Mouse (Mus musculus) midbrain, embryonic 10.5 days (tissue): ENCODE results near the gene Gm48551. TPM values are rescaled to one million over a fixed set of nuclear protein-coding genes. Genes with fewer than 3 reads are reported as not detected.

Experiments used
- DNase-seq: peaks from one replicate; pipeline ENCODE4 v3.0.0-alpha.2; 2017; ENCODE audit warnings: low spot score
- H3K27ac ChIP-seq: fragments of 300-500 bp; sonication (generic); replicated peaks from 2 replicates; pipeline ENCODE4 v1.5.1; 2016; ENCODE audit warnings: mild to moderate bottlenecking
- H3K27me3 ChIP-seq: fragments of 300-500 bp; sonication (generic); 2 replicates; pipeline ENCODE4 v1.6.1; 2016; ENCODE audit warnings: low read depth, mild to moderate bottlenecking; ENCODE audit not compliant: poor library complexity, severe bottlenecking
- H3K36me3 ChIP-seq: fragments of 300-500 bp; sonication (generic); 2 replicates; pipeline ENCODE4 v1.6.1; 2016; ENCODE audit warnings: mild to moderate bottlenecking, moderate library complexity
- H3K4me1 ChIP-seq: fragments of 300-500 bp; sonication (generic); 2 replicates; pipeline ENCODE4 v1.6.1; 2016
- H3K4me3 ChIP-seq: fragments of 300-500 bp; sonication (generic); 2 replicates; pipeline ENCODE4 v1.5.1; 2016; ENCODE audit warnings: mild to moderate bottlenecking, moderate library complexity
- H3K9me3 ChIP-seq: fragments of 300-500 bp; sonication (generic); replicated peaks from 2 replicates; pipeline ENCODE4 v1.6.1; 2016; ENCODE audit warnings: mild to moderate bottlenecking
- WGBS: fragments of 180-500 bp; shearing (Covaris S2); methylation state at CpG from one replicate; pipeline ENCODE4 v1.1.7; 2016; 5-methylcytosine and 5-hydroxymethylcytosine counted together
- polyA plus RNA-seq: library from polyadenylated mRNA; unstranded; fragments of >200 nt; fragmentation: Nextera tagmentation; extraction: Ambion mirVana; gene quantifications from 2 replicates; pipeline ENCODE4 v1.2.1, GENCODE M21; 2016

The Gm48551 gene
- polyA plus RNA-seq = 2.9 and 3.4 TPM in 2 replicates

- H3K4me1 ChIP-seq = peaks cover 26% of the 10 kb centered on the region
- peak within 1 kb of the TSS; percentile 89 for H3K27ac ChIP-seq
- H3K4me3 ChIP-seq = peak within 1 kb of the TSS; percentile 87
- H3K9me3 ChIP-seq = no peaks in the 10 kb centered on the region
- H3K27me3 ChIP-seq = no peaks in the 10 kb centered on the region
- WGBS = 8% methylated on average over 54 of the region's 54 CpGs
- peak; percentile 98 for DNase-seq
- H3K36me3 ChIP-seq = peaks cover 35% of the 10 kb centered on the region
Observed at GRCm38 (mm10) chr10:81383802-81384604, at the start of gene Gm48551, which contains the start of gene Dohh. TSS of gene Gm48551 (plus strand) at chr10:81384466. TSS of gene Dohh (plus strand) at chr10:81384428.

- peaks cover 41% of the 10 kb centered on the region for H3K4me1 ChIP-seq
- H3K27me3 ChIP-seq = peaks cover 77% of the 10 kb centered on the region
- 37% methylated on average over 19 of the region's 19 CpGs for WGBS
- peak overlapping the region; percentile 86 for H3K27ac ChIP-seq
- H3K36me3 ChIP-seq = no peaks in the 10 kb centered on the region
- peak overlapping the region; percentile 37 for H3K4me3 ChIP-seq
- H3K9me3 ChIP-seq = no peaks in the 10 kb centered on the region
- peak; percentile 68 for DNase-seq
Observed at GRCm38 (mm10) chr10:81335393-81336340, 48.6 kb upstream of the Gm48551 start.

- Histone ChIP-seq H3K27ac (peak overlapping the region; percentile 86; the same call in 1 of the 2 replicates), H3K9me3 (no peaks in the 10 kb centered on the region), H3K4me1 (peaks cover 42% of the 10 kb centered on the region)
Observed at GRCm38 (mm10) chr10:81336558-81336957, 47.7 kb upstream of the Gm48551 start.

DNA sequence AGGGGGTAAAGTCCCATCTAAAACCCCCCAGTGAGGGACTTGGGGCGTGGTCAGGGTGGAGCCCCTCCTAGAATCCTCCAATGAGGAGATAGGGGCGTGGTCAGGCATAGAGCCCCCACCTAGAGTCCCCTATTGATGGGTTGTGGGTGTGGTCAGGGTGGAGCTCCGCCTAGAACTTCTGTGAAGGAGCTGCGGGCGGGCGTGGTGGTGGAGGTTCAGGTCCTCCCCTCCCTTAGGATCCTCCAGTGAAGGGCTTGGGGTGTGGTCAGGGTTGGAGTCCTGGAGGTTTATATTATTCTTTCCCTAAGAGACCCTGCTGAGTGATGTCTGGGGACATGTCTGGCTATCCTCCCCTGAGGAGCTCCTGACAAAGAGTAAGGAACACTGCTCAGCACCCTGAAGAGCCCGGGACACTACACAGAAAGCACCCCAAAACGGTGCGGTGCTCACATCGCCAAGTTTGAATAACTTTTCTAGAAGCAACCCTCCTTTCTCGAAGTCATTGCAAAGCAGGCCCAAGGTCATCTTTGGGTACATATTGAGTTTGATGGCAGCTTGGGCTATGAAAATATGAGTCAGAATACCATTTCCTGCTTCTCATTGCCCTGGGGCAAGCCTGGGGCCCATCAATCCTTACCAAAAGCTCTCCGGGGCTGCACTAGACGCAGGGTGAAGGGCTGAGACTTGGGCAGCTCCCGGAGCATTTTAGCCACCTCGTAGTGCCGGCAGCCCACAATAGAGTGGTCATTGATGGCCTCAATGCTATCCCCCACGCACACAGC is 43.5 kb upstream of the Gm48551 start:
- Histone ChIP-seq H3K4me1 (peaks cover 23% of the 10 kb centered on the region), H3K9me3 (no peaks in the 10 kb centered on the region), H3K4me3 (no peak overlapping the region), H3K27me3 (peaks cover 85% of the 10 kb centered on the region), H3K36me3 (peaks cover 8% of the 10 kb centered on the region), H3K27ac (no peak overlapping the region)
- no peak for DNase-seq
- 39% methylated on average over 17 of the region's 17 CpGs for WGBS

More at GRCm38 (mm10) chr10:81336558-81336957, 47.7 kb upstream of the Gm48551 start:
- H3K36me3 ChIP-seq = no peaks in the 10 kb centered on the region
- no peak overlapping the region for H3K4me3 ChIP-seq
- peaks cover 80% of the 10 kb centered on the region for H3K27me3 ChIP-seq
- no peak for DNase-seq
- 96% methylated on average over 4 of the region's 4 CpGs for WGBS

- Histone ChIP-seq H3K27me3 (peaks cover 91% of the 10 kb centered on the region), H3K9me3 (no peaks in the 10 kb centered on the region), H3K4me3 (no peak overlapping the region), H3K27ac (no peak overlapping the region), H3K4me1 (peaks cover 22% of the 10 kb centered on the region), H3K36me3 (peaks cover 15% of the 10 kb centered on the region)
- peak; percentile 75 for DNase-seq
- 36% methylated on average over 16 of the region's 16 CpGs for WGBS
Observed at GRCm38 (mm10) chr10:81341333-81341949, 42.8 kb upstream of the Gm48551 start.

GRCm38 (mm10) chr10:81342686-81343505 is 41.4 kb upstream of the Gm48551 start, which contains the start of gene Gipc3:
TSS of gene Gipc3 (minus strand) at chr10:81343266.
- Histone ChIP-seq H3K36me3 (peaks cover 25% of the 10 kb centered on the region), H3K27me3 (peaks cover 91% of the 10 kb centered on the region), H3K4me3 (peak within 1 kb of the TSS; percentile 57), H3K27ac (peak within 1 kb of the TSS; percentile 61), H3K9me3 (no peaks in the 10 kb centered on the region), H3K4me1 (peaks cover 33% of the 10 kb centered on the region)
- peak; percentile 44 for DNase-seq
- 7% methylated on average over 57 of the region's 67 CpGs for WGBS

- Histone ChIP-seq H3K27me3 (peaks cover 95% of the 10 kb centered on the region), H3K4me1 (peaks cover 47% of the 10 kb centered on the region), H3K27ac (no peak overlapping the region), H3K36me3 (peaks cover 35% of the 10 kb centered on the region), H3K4me3 (no peak overlapping the region), H3K9me3 (no peaks in the 10 kb centered on the region)
- WGBS = 56% methylated on average over 8 of the region's 8 CpGs
- no peak for DNase-seq
Observed at GRCm38 (mm10) chr10:81344421-81345161, 39.7 kb upstream of the Gm48551 start.

GRCm38 (mm10) chr10:81345162-81345534 is 39.1 kb upstream of the Gm48551 start:
- H3K27ac ChIP-seq = no peak overlapping the region
- peaks cover 92% of the 10 kb centered on the region for H3K27me3 ChIP-seq
- H3K36me3 ChIP-seq = peaks cover 35% of the 10 kb centered on the region
- peaks cover 53% of the 10 kb centered on the region for H3K4me1 ChIP-seq
- no peaks in the 10 kb centered on the region for H3K9me3 ChIP-seq
- no peak for DNase-seq
- 88% methylated on average over 4 of the region's 4 CpGs for WGBS
- no peak overlapping the region for H3K4me3 ChIP-seq

GRCm38 (mm10) chr10:81346453-81347067 is 37.7 kb upstream of the Gm48551 start:
- Histone ChIP-seq H3K27ac (peak overlapping the region; percentile 58; the same call in 1 of the 2 replicates), H3K4me1 (peaks cover 56% of the 10 kb centered on the region), H3K36me3 (peaks cover 35% of the 10 kb centered on the region), H3K27me3 (peaks cover 78% of the 10 kb centered on the region), H3K9me3 (no peaks in the 10 kb centered on the region), H3K4me3 (peak overlapping the region; percentile 40)
- peak; percentile 72 for DNase-seq
- WGBS = 5% methylated on average over 55 of the region's 55 CpGs

GRCm38 (mm10) chr10:81349146-81349545 is 35.1 kb upstream of the Gm48551 start:
- H3K27me3 ChIP-seq = peaks cover 52% of the 10 kb centered on the region
- 5% methylated on average over 12 of the region's 12 CpGs for WGBS
- no peaks in the 10 kb centered on the region for H3K9me3 ChIP-seq
- H3K4me3 ChIP-seq = peak overlapping the region; percentile 77
- peaks cover 55% of the 10 kb centered on the region for H3K4me1 ChIP-seq
- H3K27ac ChIP-seq = peak overlapping the region; percentile 95
- peaks cover 35% of the 10 kb centered on the region for H3K36me3 ChIP-seq
- DNase-seq = peak; percentile 38
